Mouse (Mus musculus) thymus, postnatal 0 days (tissue): ENCODE measurements around the gene Dock8. TPM values are rescaled to one million over a fixed set of nuclear protein-coding genes. Genes with fewer than 3 reads are reported as not detected.

ENCODE experiments used
- DNase-seq: peaks from one replicate; pipeline ENCODE4 v3.0.0-alpha.2; 2015; ENCODE audit warnings: low spot score
- polyA plus RNA-seq: library from polyadenylated mRNA; unstranded; fragments of >200 nt; fragmentation: Nextera tagmentation; extraction: Ambion mirVana; gene quantifications from 2 replicates; pipeline ENCODE4 v1.2.1, GENCODE M21; 2015

Dock8 gene
- polyA plus RNA-seq, 1 experiment from 2014 or later = 80.1 TPM

DNA sequence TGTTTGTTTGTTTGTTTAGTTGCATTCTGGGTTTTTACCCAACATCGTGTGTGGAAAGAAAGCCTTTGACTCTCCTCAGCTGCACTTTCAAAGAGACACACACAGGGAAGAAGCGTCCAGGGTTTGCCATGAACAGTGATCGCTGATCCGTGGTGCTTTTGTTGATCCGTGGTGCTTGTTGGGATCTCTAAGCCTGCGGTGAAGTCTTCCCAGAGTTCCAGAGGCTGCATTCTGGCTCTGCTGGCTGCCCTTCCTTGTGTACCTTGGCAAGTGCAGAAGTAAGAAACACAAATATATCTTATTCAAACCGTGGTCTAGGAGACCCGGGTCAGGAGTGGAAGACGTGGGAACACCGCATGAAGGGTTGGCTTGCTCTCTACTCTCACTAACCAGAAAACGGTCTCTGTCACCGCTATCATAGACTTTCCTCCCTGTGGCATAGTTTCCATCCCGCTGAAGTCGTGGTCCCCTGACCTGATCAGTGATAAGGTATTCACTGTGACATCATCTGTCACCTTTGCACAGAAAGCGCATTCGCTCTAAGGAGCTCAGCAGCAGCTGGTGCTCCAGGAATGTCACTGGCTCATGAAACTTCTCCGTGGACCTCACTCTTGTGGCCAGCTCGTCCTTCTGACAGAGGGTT, 112.4 kb downstream of the Dock8 start:
- DNase-seq = no peak

DNA sequence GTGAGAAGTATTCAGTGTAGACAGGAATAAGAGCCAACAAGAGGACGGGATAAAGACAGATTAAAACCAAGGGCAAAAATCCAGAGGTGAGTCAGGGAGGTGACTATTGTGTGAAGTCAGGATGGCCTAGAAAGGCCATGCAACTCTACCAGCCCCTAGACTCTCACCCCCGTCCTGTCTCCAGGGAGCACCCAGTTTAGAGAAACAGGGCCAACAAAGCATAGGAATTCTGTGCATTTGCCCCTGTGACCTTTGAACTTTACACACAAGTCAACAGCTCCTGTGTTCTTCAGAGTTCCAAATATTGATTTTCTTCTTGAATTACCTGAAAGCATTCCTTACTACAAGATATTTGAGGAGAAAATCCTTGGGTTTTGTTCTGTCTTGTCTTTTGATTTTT, 117.6 kb downstream of the Dock8 start:
- no peak for DNase-seq

DNA sequence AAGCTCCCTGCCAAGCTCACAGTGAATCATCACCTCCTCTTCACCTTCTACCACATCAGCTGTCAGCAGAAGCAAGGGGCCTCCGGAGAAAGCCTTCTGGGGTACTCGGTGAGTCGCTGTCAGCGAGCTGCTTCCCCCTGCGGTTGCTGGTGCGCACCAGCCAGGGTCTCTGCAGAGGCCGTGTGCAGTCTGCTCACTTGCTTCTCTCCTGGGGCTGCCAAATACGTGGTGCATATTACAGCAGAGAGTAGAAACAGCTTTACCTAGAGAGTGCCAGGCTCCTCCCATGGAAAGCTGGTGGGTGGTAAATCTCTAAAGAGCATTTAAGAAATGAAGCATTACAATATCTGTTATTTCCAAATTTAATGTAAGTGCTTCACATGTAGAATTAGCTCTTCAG, 123.1 kb downstream of the Dock8 start:
- DNase-seq = no peak

DNA sequence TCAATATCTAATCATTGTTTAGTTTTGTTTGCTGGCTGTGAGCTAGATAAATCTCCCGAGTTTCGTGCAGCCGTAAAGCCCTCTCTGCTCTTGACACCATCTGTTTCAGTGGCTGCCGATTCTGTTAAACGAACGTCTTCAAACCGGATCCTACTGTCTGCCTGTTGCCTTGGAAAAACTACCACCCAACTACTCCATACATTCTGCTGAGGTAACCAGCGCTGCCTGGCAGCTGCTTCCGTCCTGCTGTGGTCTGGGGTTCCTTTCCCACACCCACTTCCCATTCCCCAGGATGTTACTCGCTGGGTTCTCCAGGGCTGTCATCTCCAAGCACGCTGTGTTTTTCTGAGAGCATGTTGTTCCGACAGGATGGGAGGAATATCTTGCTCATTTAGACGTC, 123.7 kb downstream of the Dock8 start:
- no peak for DNase-seq

DNA sequence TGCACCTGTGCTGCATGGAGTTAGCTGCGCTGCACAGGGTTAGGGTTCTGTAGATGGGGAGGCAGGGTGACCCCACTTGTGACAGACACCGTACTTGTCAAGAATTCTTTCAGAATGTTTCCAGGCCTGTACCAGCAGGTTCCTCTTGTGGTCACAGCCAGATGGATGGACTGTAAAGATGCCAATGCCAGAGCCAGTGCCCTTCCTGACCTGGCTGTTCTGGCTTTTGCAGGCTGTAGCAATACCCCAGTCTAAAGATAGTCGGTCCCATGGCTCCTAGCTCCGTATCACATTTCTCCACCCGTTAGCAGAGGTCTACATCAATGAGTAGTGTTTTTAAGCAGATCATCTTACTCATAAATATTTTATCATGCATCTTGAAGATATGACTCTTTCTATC, 124.1 kb downstream of the Dock8 start:
- no peak for DNase-seq

DNA sequence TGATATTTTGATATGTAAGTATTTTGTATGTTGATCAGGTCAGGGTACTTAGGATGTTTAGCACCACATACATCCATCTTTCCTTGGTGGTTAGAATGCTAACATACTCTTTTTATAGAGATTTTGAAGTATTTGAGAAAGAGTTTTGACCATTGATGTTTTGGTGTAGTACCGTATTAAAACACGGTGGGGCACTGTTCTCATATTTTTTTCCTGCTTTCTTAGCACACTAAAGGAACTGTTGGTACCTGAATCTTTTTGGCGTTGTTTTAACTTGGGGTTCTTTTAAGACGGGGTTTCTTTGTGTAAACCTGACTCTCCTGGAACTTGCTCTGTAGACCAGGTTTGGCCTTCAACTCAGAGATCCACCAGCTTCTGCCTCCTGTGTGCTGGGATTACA, 133.0 kb downstream of the Dock8 start:
- peak; percentile 11 for DNase-seq

DNA sequence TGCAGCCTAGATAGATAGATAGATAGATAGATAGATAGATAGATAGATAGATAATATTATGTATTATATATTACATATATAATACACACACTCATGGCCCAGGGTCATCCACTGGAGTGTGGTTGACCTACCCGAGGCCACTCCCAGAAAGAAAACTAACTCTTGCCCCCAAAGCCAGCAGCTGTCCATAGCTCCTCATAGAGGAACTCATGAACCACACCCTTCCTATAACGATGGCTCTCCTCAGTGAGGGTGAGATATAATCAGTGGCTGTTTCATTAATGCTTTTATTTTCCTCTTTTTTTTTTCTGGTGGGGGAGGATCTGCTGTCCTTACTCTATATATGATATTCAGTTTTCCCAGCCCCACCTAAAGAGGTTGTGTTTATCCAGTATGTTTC, 134.6 kb downstream of the Dock8 start:
- no peak for DNase-seq

DNA sequence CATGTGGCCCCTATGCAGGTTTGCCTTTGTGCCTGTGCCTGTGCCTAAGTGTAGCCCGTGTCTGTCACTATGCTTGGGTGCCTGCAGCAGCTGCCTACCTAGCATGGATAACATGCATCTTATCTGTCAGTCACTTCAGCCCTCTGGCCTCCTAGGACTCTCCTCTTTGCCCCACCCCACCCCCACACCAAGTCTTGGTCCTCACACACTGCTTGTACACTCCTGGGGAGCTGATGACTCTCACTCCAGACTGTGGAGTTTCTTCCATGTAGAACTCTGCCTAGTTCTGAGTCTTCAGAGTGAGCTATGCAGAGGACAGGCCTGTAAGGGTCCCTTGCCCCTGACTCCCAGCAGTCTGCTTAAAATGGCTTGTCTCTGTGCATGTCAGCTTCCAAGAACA, 136.8 kb downstream of the Dock8 start:
- DNase-seq = no peak

DNA sequence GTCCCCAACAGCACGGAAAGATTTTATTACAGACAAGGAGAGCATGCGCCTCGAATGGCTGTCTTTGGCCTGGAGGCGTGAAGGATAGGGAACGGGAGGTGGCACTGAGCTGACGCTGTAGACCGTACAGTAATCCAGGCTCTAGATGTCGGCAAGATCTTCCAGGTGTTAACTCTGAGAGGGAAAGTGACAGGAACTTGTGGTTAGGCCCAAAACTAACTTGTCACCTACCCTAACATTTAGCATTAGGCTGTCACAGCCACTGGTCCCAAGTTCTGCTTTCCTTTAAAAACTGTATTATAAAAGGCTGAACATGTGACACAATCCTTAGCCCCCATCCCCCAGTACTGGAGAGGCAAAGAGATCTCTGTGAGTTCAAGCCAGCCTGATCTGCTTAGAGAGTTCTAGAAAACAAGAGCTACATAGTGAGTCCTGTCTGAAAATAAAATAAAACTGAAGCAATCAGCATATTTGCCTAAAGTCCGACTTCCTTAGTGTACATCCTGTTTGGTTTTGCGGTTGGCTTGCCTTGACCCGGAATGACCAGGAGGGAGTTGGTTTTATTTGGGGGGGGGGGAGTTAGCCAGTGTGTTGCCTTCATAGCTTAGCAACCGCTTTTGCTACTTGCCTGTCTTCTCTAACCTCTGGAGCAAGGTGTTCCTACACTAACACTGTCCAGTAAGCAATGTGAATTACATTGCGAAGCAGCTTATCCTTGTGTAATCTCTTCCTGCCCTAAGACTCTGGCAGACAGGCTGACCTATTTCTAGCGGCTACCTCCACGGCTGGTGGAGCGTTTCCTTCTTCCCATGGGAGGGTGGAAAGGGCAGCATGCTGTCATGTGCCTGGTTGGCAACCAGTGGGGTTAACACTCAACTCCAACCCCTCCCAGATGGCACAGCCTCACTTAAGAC, 138.8 kb downstream of the Dock8 start:
- no peak for DNase-seq

DNA sequence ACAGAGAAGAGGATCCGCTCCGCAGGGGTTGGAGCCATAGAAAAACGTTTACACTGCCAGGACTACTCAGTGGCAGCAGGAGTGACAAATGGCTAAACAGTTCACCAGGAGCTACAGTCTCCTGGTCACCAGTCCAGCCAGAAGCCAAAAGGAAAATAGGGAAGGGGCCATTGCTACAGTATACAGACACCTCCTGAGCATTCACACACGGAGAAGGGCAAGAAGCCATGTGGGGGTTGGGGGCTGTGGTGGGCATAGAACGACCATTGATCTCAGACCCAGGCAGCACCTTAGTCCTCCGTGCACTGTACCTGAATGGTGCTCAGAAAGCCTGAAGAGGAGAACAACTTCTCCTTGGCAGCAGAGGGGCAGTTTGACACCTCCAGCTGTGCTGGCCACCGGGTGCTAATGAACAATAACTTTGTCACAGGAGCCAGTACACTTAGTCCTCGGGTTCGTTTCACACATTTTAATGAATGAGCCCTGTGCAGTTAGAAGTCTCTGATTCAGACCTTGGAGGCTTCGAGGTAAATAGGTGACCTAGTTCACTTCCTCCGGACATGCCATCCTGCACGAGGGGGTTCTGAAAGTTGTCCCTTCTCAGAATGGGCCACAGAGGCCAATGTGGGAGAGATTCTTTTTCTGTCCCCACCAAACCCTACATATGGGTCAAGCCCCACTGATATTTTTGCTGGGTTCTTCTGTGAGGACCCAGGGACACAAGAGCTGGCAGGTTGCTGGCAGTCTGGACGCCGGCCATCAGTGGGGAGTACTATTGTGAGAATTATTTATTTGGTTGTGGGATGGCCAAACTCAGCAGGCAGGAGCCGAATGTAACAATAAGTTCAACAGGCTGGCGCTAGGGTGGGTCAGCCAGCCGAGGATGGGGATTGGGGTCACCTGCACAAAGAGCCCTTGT, 145.0 kb downstream of the Dock8 start:
- no peak for DNase-seq

DNA sequence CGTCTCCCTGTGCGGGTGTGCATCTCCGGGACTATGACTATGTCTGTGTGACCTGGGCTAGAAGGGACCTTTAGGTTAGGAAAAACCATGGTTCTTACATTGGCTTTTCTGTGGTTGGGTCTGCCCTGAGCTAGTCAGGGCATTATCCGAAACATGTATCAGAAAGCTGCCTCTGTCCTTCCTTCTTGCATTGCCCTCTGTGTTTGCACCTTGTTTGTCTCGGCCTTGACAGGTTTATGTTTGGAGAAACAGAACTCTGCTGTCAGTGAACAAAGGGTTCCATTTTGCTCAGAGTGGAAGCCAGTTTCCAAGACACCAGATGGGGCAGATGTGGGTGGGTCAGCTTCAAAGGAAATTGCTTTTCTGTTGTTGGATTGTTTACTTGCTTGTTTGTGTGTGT, 145.8 kb downstream of the Dock8 start:
- no peak for DNase-seq

DNA sequence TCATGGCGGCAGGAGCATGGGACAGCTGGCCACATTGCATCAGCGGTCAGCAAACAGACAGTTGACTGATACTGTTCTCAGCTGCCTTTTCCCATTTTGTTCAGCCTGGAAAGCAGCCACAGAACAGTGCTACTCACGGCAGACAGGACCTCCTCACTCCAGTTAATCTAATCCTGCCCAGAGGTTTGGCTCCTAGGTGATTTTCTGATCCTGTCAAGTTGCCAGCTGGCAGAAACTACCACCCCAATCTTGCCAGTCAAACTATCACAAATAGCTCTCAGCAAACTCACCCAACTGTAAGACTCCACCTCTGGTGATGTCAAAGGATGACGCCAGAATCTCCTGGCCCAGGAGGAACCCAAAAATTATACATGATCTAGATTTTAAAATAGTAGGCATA, 146.8 kb downstream of the Dock8 start:
- no peak for DNase-seq

DNA sequence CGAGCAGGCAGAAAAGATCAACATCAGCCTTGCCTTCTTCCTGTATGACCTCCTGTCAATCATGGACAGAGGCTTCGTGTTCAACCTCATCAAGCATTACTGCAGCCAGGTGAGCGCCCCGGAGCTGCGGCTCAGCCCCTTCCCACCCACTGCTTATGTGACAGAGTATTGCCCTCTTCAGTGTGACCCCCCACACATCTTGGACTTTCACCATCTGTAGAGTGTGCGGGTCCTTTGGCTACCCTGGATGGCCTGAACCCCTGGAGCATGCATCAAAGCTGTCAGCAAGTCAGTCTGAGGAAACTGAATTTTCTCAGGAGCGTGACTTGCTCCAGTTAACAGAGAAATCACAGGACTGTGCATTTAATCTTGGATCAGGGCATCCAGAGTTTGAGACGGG, 150.5 kb downstream of the Dock8 start:
- DNase-seq = no peak

DNA sequence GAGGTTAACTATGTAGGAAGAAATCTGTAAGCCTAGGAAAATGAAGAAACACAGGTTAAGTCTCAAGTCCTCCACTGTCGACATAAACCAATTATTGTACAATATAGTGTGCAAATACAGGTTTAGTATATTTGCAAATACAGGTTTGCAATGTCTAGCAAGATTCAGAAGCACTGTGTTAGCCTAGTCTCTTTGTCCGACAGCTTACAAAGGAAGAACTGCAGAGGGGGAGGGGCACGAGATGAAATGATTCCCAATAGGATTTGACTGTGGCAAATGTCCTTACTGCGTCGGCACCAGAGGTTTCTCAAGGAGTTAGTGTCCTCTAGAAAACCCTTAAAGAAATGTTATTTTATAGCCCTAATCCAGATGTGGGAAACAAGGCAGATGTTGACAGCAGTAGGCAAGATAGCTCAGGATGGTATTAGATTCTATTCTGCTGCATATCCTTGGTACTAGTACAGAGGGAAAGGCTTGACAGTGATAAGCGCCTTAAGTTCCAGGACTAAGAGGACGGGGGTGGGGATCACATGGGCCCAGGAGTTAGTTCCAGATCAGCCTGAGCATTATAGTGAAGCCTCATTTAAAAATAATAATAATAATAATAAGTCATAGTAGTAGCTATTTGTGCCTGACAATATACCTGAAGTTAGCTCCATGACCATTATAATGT, 155.3 kb downstream of the Dock8 start:
- no peak for DNase-seq

DNA sequence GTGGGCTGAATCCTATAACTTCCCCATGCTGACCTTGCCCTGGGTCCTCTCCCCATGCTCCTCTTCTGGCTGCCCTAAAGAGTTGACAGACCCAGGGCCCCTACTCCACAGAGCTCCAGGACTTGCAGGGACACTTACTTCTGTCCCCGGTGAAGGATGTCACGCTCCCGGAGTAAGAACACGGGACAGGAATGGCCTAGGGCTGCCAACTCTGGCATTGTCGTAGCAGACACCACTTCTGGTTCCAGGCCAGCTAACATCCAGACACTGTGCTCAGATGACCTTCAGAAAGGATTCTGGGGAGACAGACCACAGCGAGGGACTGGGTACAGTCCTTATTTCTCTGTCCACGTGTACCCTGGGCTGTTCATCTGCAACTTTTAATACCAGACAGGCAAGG, 155.9 kb downstream of the Dock8 start:
- DNase-seq = no peak

DNA sequence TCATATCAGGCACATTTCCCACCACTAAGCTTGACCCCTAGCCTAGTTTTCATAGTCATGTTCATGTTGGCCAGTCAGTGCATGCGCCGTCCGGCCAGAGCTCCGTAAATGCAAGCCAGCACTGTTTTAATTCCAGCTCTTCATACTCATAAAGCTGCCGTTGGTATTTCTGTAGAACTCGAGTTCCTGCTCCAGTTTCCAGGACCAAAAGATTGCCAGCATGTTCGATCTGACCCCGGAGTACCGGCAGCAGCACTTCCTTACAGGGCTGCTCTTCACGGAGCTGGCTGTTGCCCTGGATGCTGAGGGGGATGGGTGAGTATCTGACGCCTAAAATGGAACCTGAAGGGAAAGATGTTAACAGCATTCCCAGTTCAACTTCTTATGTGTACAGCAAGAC, 156.4 kb downstream of the Dock8 start:
- no peak for DNase-seq

DNA sequence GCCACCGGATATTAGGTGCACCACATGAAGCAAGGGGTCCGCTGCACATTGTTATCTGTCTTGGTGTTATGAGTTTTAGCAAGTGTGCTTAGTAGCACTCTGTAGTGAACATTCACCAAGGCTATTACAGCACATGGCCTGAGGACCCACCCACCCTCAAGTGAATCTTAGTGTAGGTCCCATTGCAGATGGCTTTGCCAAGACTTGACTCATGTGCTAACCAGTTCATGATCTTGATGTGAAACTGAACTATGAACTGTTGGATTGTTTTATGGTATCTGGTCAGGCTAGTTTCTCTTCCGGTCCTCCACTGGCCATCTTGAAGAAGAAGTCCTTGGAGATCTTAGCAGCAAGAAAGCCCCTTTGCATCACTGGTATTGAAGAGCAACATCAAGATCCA, 162.9 kb downstream of the Dock8 start:
- no peak for DNase-seq

DNA sequence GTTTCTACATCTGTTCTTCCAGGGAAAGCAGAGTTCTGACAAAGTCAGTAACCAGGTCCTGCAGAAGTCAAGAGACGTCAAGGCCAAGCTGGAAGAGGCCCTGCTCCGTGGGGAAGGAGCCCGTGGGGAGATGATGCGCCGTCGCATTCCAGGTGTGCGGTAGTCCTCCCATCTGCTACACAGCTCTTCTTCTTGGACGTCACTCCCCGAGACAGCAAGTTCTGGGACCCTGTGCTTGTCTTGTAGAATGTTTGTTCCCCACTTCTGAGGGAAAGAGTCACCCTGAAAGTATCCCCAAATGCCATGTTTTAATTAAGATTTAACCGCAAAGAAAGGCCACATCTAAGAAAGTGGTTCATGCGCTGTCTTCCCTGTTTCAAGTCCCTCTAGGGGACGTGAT, 164.1 kb downstream of the Dock8 start:
- DNase-seq = no peak

DNA sequence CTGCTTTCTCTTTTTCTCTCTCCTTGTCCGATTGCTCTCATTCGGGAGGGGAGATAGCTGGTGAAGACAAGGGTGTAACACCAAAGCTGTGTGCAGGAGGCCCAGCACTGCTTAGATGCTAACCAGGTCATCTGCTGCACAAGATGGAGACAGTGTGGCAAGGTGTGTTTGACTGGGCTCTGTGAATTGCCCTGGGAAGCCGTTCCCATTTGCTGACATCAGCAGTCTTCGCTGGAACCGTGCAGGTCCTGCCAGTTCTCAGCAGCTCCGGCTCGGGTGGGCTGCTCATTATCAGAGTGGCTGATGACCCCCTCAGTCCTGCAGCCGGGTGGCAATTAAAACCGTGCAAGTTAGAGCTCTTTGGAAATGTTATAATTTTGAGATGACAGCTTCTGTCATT, 167.1 kb downstream of the Dock8 start:
- no peak for DNase-seq

DNA sequence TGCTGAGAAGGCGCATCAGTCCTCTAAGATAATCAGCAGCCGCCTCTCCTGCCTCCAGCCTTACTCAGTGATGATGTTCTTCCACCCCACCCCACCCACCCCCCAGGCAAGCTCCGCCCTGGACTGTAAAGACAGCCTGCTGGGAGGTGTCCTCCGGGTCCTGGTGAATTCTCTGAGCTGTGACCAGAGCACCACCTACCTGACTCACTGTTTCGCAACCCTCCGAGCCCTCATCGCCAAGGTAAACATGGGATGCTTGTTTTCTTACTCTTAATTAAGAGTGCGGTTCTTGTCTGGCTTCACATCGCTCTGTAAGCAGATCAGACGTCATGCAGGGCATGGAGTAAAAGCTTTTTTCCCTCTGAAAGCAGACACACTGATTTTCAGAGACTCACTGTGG, 172.1 kb downstream of the Dock8 start:
- no peak for DNase-seq

DNA sequence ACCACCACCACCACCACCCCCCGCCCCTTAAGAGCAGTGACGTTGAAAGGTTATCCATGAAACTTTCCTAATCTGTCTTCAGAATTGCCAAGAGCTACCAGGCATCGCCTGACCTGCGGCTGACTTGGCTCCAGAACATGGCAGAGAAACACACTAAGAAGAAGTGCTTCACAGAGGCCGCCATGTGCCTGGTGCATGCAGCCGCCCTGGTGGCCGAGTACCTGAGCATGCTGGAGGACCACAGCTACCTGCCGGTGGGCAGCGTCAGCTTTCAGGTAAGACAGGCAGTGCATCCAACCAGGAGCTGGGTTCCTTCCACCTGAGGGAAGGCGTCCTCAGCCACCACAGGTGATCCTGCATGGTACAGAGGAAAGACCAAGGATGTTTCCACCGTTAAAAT, 177.4 kb downstream of the Dock8 start:
- DNase-seq = no peak
